Mouse (Mus musculus) kidney, adult 18-20 months (tissue): ENCODE results near the gene Reg3a.
"Not testable (repeated sequence)": the region's sequence is repeated elsewhere in the genome, so short reads cannot be mapped to it uniquely, and the experiment has no call there.

Source experiments
- DNase-seq: peaks from one replicate; pipeline ENCODE4 v3.0.0; 2021

The Reg3a gene

GRCm38 (mm10) chr6:78380409-78380808 is at the start of gene Reg3a:
Reg3a (plus strand) TSS chr6:78380709.
- DNase-seq: no peak

GRCm38 (mm10) chr6:78331919-78332569 is 48.5 kb upstream of the Reg3a start:
- no peak for DNase-seq

GRCm38 (mm10) chr6:78340296-78340695 is 40.2 kb upstream of the Reg3a start:
- DNase-seq: no peak

GRCm38 (mm10) chr6:78341689-78342088 is 38.8 kb upstream of the Reg3a start:
- no peak for DNase-seq

GRCm38 (mm10) chr6:78361971-78362563 is 18.4 kb upstream of the Reg3a start:
- DNase-seq: no peak

GRCm38 (mm10) chr6:78370357-78370756 is 10.2 kb upstream of the Reg3a start, which contains the start of gene Reg3b:
Reg3b (plus strand) TSS chr6:78370657.
- DNase-seq: no peak

- no peak for DNase-seq
Measured at GRCm38 (mm10) chr6:78378765-78379164, 1.7 kb upstream of the Reg3a start, which contains the start of gene Reg3d. Reg3d (minus strand) TSS chr6:78378865.

GRCm38 (mm10) chr6:78385609-78386008 is 5.1 kb downstream of the Reg3a start:
- DNase-seq: no peak

- not testable (repeated sequence) for DNase-seq
Measured at GRCm38 (mm10) chr6:78395323-78395722, 14.8 kb downstream of the Reg3a start, which contains the start of gene Reg2. Reg2 (plus strand) TSS chr6:78395623.

- DNase-seq: not testable (repeated sequence)
Measured at GRCm38 (mm10) chr6:78422411-78422810, 41.9 kb downstream of the Reg3a start, which contains the start of gene Reg1. Reg1 (plus strand) TSS chr6:78422711.

GRCm38 (mm10) chr6:78425497-78425896 is 45.0 kb downstream of the Reg3a start:
- no peak for DNase-seq
